Mouse (Mus musculus) neural tube, embryonic 14.5 days (tissue): ENCODE measurements around the gene Onecut3. TPM values are rescaled to one million over a fixed set of nuclear protein-coding genes. Genes with fewer than 3 reads are reported as not detected.

Source experiments
- ATAC-seq: fragments of 200-750 bp; cut with Nextera tagmentation; 2 replicates; pipeline ENCODE4 v1.8.0; 2017; ENCODE audit warnings: low read depth, mild to moderate bottlenecking, moderate TSS enrichment, moderate library complexity
- H3K27ac ChIP-seq: fragments of 300-500 bp; sonication (generic); 2 replicates; pipeline ENCODE4 v1.5.1; 2014; ENCODE audit warnings: low read depth, mild to moderate bottlenecking, control low read depth, low read length, moderate library complexity, mixed read lengths
- H3K27me3 ChIP-seq: fragments of 300-500 bp; sonication (generic); 2 replicates; pipeline ENCODE4 v1.6.1; 2014; ENCODE audit warnings: low read length; ENCODE audit not compliant: control insufficient read depth, insufficient read depth
- H3K36me3 ChIP-seq: fragments of 300-500 bp; sonication (generic); 2 replicates; pipeline ENCODE4 v1.6.1; 2014; ENCODE audit warnings: low read length, mixed read lengths; ENCODE audit not compliant: control insufficient read depth, insufficient read depth
- H3K4me1 ChIP-seq: fragments of 300-500 bp; sonication (generic); 2 replicates; pipeline ENCODE4 v1.6.1; 2014; ENCODE audit warnings: low read length; ENCODE audit not compliant: control insufficient read depth, insufficient read depth
- H3K4me2 ChIP-seq: fragments of 300-500 bp; sonication (generic); 2 replicates; pipeline ENCODE4 v1.6.1; 2014; ENCODE audit warnings: mild to moderate bottlenecking, low read depth, low read length, control low read depth
- H3K4me3 ChIP-seq: fragments of 300-500 bp; sonication (generic); 2 replicates; pipeline ENCODE4 v1.5.1; 2014; ENCODE audit warnings: low read depth, low read length, control low read depth, mixed read lengths
- H3K9ac ChIP-seq: fragments of 300-500 bp; sonication (generic); replicated peaks from 2 replicates; pipeline ENCODE4 v1.6.1; 2014; ENCODE audit warnings: low read depth, mild to moderate bottlenecking, control low read depth, low read length, mixed read lengths
- H3K9me3 ChIP-seq: fragments of 300-500 bp; sonication (generic); 2 replicates; pipeline ENCODE4 v1.6.1; 2016; ENCODE audit warnings: low read length; ENCODE audit not compliant: control insufficient read depth
- WGBS: fragments of 180-500 bp; shearing (Covaris S2); extraction: QIAGEN DNeasy Blood & Tissue Kit; methylation state at CpG from one replicate; pipeline ENCODE4 v1.1.7; 2014; 5-methylcytosine and 5-hydroxymethylcytosine counted together
- polyA plus RNA-seq: library from polyadenylated mRNA; unstranded; fragments of >200 nt; fragmentation: Nextera tagmentation; extraction: Ambion mirVana; gene quantifications from 2 replicates; pipeline ENCODE4 v1.2.1, GENCODE M21; 2014

Gene Onecut3
- polyA plus RNA-seq, 1 experiment from 2014 or later = 1.5 TPM

GRCm38 (mm10) chr10:80495901-80496300 is 1.3 kb downstream of the Onecut3 start:
- no peak overlapping the region for H3K27ac ChIP-seq

DNA sequence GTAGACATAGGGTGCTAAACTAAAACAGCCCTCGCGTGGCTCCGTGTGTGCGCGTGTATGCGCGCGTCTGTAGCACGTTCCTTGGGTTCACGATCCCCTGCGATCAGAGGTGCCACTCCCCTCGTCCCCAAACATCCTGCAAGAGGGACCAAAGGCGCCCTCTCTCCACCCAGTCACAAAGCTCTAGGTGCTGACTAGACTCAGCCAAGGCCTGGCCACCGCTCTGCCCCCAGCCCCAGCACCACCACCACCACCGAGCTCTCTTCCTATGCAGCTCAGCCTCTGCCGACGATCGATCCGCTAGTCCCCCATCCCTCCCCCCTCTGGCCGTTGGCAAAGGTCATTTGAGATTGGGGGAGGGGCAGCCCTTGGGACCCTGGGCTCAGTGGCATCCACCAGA is 1.8 kb downstream of the Onecut3 start:
- no peak for ATAC-seq
- H3K27me3 ChIP-seq = peaks cover 80% of the 10 kb centered on the region
- WGBS = 1% methylated on average over 20 of the region's 20 CpGs
- H3K4me1 ChIP-seq = 0 out of 2 replicates have a peak, but pooled peaks cover 9% of the 10 kb centered on the region
- H3K4me2 ChIP-seq = no peak overlapping the region; the same call in 1 of the 2 replicates
- H3K36me3 ChIP-seq = no peaks in the 10 kb centered on the region
- H3K27ac ChIP-seq = no peak overlapping the region
- H3K9me3 ChIP-seq = no peaks in the 10 kb centered on the region
- peak overlapping the region; percentile 32 for H3K4me3 ChIP-seq
- 0 out of 2 replicates have a peak overlapping the region, but pooled peaks have one; percentile 16 for H3K9ac ChIP-seq

More at GRCm38 (mm10) chr10:80495901-80496300, 1.3 kb downstream of the Onecut3 start:
- under 1% methylated on average over 28 of the region's 35 CpGs for whole genome bisulfite sequencing
- 0 out of 2 replicates have a peak, but pooled peaks cover 9% of the 10 kb centered on the region for H3K4me1 ChIP-seq
- H3K36me3 ChIP-seq = no peaks in the 10 kb centered on the region
- H3K9me3 ChIP-seq = no peaks in the 10 kb centered on the region
- H3K27me3 ChIP-seq = peaks cover 85% of the 10 kb centered on the region
- no peak overlapping the region; the same call in 1 of the 2 replicates for H3K4me2 ChIP-seq
- H3K4me3 ChIP-seq = peak overlapping the region; percentile 32
- no peak for ATAC-seq
- H3K9ac ChIP-seq = no peak overlapping the region

GRCm38 (mm10) chr10:80502291-80502690 is 7.7 kb downstream of the Onecut3 start:
- H3K9ac ChIP-seq = no peak overlapping the region
- H3K4me1 ChIP-seq = no peaks in the 10 kb centered on the region
- no peak for ATAC-seq
- H3K4me3 ChIP-seq = no peak overlapping the region
- no peaks in the 10 kb centered on the region for H3K9me3 ChIP-seq
- H3K4me2 ChIP-seq = no peak overlapping the region
- no peaks in the 10 kb centered on the region for H3K36me3 ChIP-seq
- H3K27ac ChIP-seq = no peak overlapping the region
- H3K27me3 ChIP-seq = peaks cover 64% of the 10 kb centered on the region
- WGBS = under 1% methylated on average over 7 of the region's 7 CpGs

- peaks cover 61% of the 10 kb centered on the region for H3K27me3 ChIP-seq
- H3K36me3 ChIP-seq = no peaks in the 10 kb centered on the region
- no peak overlapping the region for H3K4me2 ChIP-seq
- no peak overlapping the region for H3K27ac ChIP-seq
- H3K4me3 ChIP-seq = no peak overlapping the region
- WGBS = under 1% methylated on average over 22 of the region's 22 CpGs
- no peak overlapping the region for H3K9ac ChIP-seq
- no peak for ATAC-seq
- no peaks in the 10 kb centered on the region for H3K9me3 ChIP-seq
- no peaks in the 10 kb centered on the region for H3K4me1 ChIP-seq
Measured at GRCm38 (mm10) chr10:80502819-80503314, 8.2 kb downstream of the Onecut3 start.

- Histone ChIP-seq H3K4me3 (no peak overlapping the region), H3K4me1 (no peaks in the 10 kb centered on the region), H3K36me3 (no peaks in the 10 kb centered on the region), H3K27ac (no peak overlapping the region), H3K9me3 (no peaks in the 10 kb centered on the region), H3K9ac (no peak overlapping the region), H3K4me2 (no peak overlapping the region), H3K27me3 (peaks cover 57% of the 10 kb centered on the region)
- 1% methylated on average over 27 of the region's 27 CpGs for WGBS
- ATAC-seq = no peak
Measured at GRCm38 (mm10) chr10:80503599-80504220, 9.1 kb downstream of the Onecut3 start.

GRCm38 (mm10) chr10:80504724-80505123 is 10.1 kb downstream of the Onecut3 start:
- H3K9me3 ChIP-seq = no peaks in the 10 kb centered on the region
- no peak overlapping the region for H3K9ac ChIP-seq
- 2% methylated on average over 7 of the region's 9 CpGs for WGBS
- no peak overlapping the region for H3K4me3 ChIP-seq
- H3K27me3 ChIP-seq = peaks cover 53% of the 10 kb centered on the region
- no peaks in the 10 kb centered on the region for H3K36me3 ChIP-seq
- H3K27ac ChIP-seq = no peak overlapping the region
- no peak overlapping the region for H3K4me2 ChIP-seq
- H3K4me1 ChIP-seq = no peaks in the 10 kb centered on the region
- ATAC-seq = no peak

GRCm38 (mm10) chr10:80506222-80506621 is 11.6 kb downstream of the Onecut3 start:
- Histone ChIP-seq H3K27ac (no peak overlapping the region), H3K4me2 (no peak overlapping the region), H3K9me3 (no peaks in the 10 kb centered on the region), H3K36me3 (no peaks in the 10 kb centered on the region), H3K9ac (no peak overlapping the region), H3K4me1 (no peaks in the 10 kb centered on the region), H3K27me3 (peaks cover 40% of the 10 kb centered on the region), H3K4me3 (no peak overlapping the region)
- under 1% methylated on average over 11 of the region's 11 CpGs for WGBS
- ATAC-seq = no peak

GRCm38 (mm10) chr10:80509412-80510272 is 15.0 kb downstream of the Onecut3 start:
- H3K9me3 ChIP-seq = no peaks in the 10 kb centered on the region
- H3K4me1 ChIP-seq = no peaks in the 10 kb centered on the region
- 14% methylated on average over 20 of the region's 20 CpGs for WGBS
- peak; percentile 69; the same call in 1 of the 2 replicates for ATAC-seq
- H3K27ac ChIP-seq = no peak overlapping the region
- no peak overlapping the region for H3K4me3 ChIP-seq
- H3K9ac ChIP-seq = no peak overlapping the region
- peaks cover 24% of the 10 kb centered on the region for H3K27me3 ChIP-seq
- peak overlapping the region; percentile 36 for H3K4me2 ChIP-seq
- no peaks in the 10 kb centered on the region for H3K36me3 ChIP-seq

GRCm38 (mm10) chr10:80510273-80510660 is 15.6 kb downstream of the Onecut3 start:
- H3K4me2 ChIP-seq = no peak overlapping the region

More at GRCm38 (mm10) chr10:80510273-80510660, 15.6 kb downstream of the Onecut3 start:
- Histone ChIP-seq H3K9ac (no peak overlapping the region), H3K27ac (no peak overlapping the region), H3K9me3 (no peaks in the 10 kb centered on the region), H3K4me3 (no peak overlapping the region), H3K27me3 (peaks cover 21% of the 10 kb centered on the region), H3K4me1 (no peaks in the 10 kb centered on the region), H3K36me3 (no peaks in the 10 kb centered on the region)
- no peak for ATAC-seq
- 58% methylated on average over 10 of the region's 10 CpGs for WGBS
